Comparison of ENCODE assay signal across 28 mouse cellular contexts in the genomic region with DNA sequence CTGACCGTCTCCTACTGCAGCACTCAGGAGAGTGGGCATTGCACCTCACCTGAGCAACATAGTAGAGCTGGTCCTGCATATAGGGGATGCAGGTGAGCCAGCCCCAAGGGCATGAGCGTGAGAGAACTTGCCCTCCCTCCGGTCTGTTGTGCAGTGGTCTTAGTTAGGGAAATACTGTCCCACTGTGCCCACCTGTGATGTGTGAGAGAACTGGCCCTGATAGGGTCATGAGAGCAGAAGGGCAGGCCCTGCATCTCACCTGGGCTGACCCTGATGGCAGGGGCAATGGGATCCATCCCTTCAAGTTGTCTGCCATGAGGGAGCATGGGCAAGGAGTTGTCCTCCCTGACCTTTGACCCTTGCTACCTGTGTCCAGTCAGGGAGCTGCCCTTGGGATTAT.
DNase-seq lines count a peak whose midpoint lies in the region; ATAC-seq and TF ChIP-seq lines count a peak whose summit lies in the region.
"Had no signal": no experiment of that assay in that cellular context is flagged by ENCODE, and none has a peak within 500 bp of the region (broad histone marks: within the 10 kb centered on the region; RNA-seq: fewer than 3 reads in every experiment).

No protein-coding gene starts in this region.

- 86% methylated on average over 3 of the region's 3 CpGs for WGBS in heart, embryonic 11.5 days (ENCODE audit: insufficient replicate concordance)
- 74% methylated on average over 3 of the region's 3 CpGs for WGBS in lung, embryonic 15.5 days
- 92% methylated on average over 3 of the region's 3 CpGs for WGBS in lung, postnatal 0 days
- 83% methylated on average over 3 of the region's 3 CpGs for WGBS in embryonic facial prominence, embryonic 13.5 days

- H3K9me3 ChIP-seq in heart, embryonic 11.5 days (replicated peaks; ENCODE audit: control insufficient read depth, low read length): no peaks in the 10 kb centered on the region
- H3K9me3 ChIP-seq in lung, embryonic 15.5 days: no peaks in the 10 kb centered on the region
- H3K9me3 ChIP-seq in lung, postnatal 0 days (ENCODE audit: low read length): no peaks in the 10 kb centered on the region
- H3K9me3 ChIP-seq in embryonic facial prominence, embryonic 13.5 days: no peaks in the 10 kb centered on the region
- H3K9me3 ChIP-seq: embryonic facial prominence, embryonic 15.5 days; forebrain, embryonic 15.5 days; neural tube, embryonic 12.5 days had no signal

- H3K9ac ChIP-seq in heart, embryonic 11.5 days (ENCODE audit: low read depth, low read length): no peak overlapping the region
- no peak overlapping the region for H3K9ac ChIP-seq in lung, embryonic 15.5 days
- no peak overlapping the region for H3K9ac ChIP-seq in lung, postnatal 0 days (replicated peaks; ENCODE audit: low read depth)
- H3K9ac ChIP-seq in embryonic facial prominence, embryonic 13.5 days: no peak overlapping the region
- H3K9ac ChIP-seq: embryonic facial prominence, embryonic 15.5 days; forebrain, embryonic 15.5 days; liver, embryonic 14.5 days; neural tube, embryonic 12.5 days had no signal

- peak; percentile 22; the same call in 1 of the 2 replicates for ATAC-seq in heart, embryonic 11.5 days (replicated peaks; ENCODE audit: insufficient number of reproducible peaks, low FRiP score, low TSS enrichment)
- 0 out of 2 replicates have a peak, but pooled peaks have one; percentile 27 for ATAC-seq in lung, embryonic 15.5 days (ENCODE audit: borderline replicate concordance, extremely low read depth, low FRiP score, low TSS enrichment)
- no peak for ATAC-seq in lung, postnatal 0 days
- ATAC-seq in embryonic facial prominence, embryonic 13.5 days (ENCODE audit: insufficient number of reproducible peaks, insufficient read depth, low FRiP score, low TSS enrichment, low read depth): 0 out of 2 replicates have a peak, but pooled peaks have one; percentile 66
- ATAC-seq in monocyte, adult 5-6 weeks (replicated peaks; ENCODE audit: insufficient number of reproducible peaks, low FRiP score, low TSS enrichment, poor library complexity, severe bottlenecking): peak; percentile 22; the same call in 1 of the 2 replicates
- ATAC-seq in erythroblast, adult 5-6 weeks (replicated peaks; ENCODE audit: low FRiP score, poor library complexity, severe bottlenecking): no peak
- ATAC-seq: CD4-positive, CD25-positive, alpha-beta regulatory T cell, adult 4 months; forebrain, embryonic 15.5 days; intestine, embryonic 16.5 days; midbrain, embryonic 16.5 days had no signal

- H3K4me3 ChIP-seq in heart, embryonic 11.5 days (ENCODE audit: low read depth, low read length): no peak overlapping the region
- no peak overlapping the region for H3K4me3 ChIP-seq in lung, embryonic 15.5 days
- H3K4me3 ChIP-seq in lung, postnatal 0 days (ENCODE audit: low read depth, low read length): no peak overlapping the region
- no peak overlapping the region for H3K4me3 ChIP-seq in embryonic facial prominence, embryonic 13.5 days
- H3K4me3 ChIP-seq: embryonic facial prominence, embryonic 15.5 days; forebrain, embryonic 15.5 days; gastrocnemius, adult 2 months; myocyte; neural tube, embryonic 12.5 days had no signal

- no peak for DNase-seq in heart, postnatal 10 days
- DNase-seq in lung, postnatal 0 days (ENCODE audit: low spot score): no peak
- DNase-seq: adrenal gland, postnatal 25 days; cerebellum, adult 11-12 months; cerebellum, adult 9-11 months; embryo, embryonic 11 days; gastrocnemius, adult 2 months; gastrocnemius, postnatal 36 days; kidney, adult 8-10 months; kidney, postnatal 4 days; liver; lung, adult 2 months; right cerebral cortex, postnatal 4 days; thymus, postnatal 14 days had no signal

- no peaks in the 10 kb centered on the region for H3K27me3 ChIP-seq in heart, embryonic 11.5 days (ENCODE audit: control insufficient read depth, insufficient read depth, low read length)
- H3K27me3 ChIP-seq in lung, embryonic 15.5 days: no peaks in the 10 kb centered on the region
- H3K27me3 ChIP-seq in lung, postnatal 0 days (replicated peaks; ENCODE audit: insufficient read depth, low read length): no peaks in the 10 kb centered on the region
- H3K27me3 ChIP-seq in embryonic facial prominence, embryonic 13.5 days: no peaks in the 10 kb centered on the region
- H3K27me3 ChIP-seq: embryonic facial prominence, embryonic 15.5 days; forebrain, embryonic 15.5 days; neural tube, embryonic 12.5 days had no signal

- no peaks in the 10 kb centered on the region for H3K4me1 ChIP-seq in heart, embryonic 11.5 days (ENCODE audit: control insufficient read depth, insufficient read depth, low read length)
- no peaks in the 10 kb centered on the region for H3K4me1 ChIP-seq in lung, embryonic 15.5 days
- no peaks in the 10 kb centered on the region for H3K4me1 ChIP-seq in lung, postnatal 0 days (ENCODE audit: insufficient read depth, low read depth, low read length)
- H3K4me1 ChIP-seq in embryonic facial prominence, embryonic 13.5 days: no peaks in the 10 kb centered on the region
- H3K4me1 ChIP-seq: embryonic facial prominence, embryonic 15.5 days; forebrain, embryonic 15.5 days; neural tube, embryonic 12.5 days had no signal

- no peak for TF ChIP-seq EP300 in lung, postnatal 0 days (IDR thresholded peaks at IDR 0.05)

- no peaks in the 10 kb centered on the region for H3K36me3 ChIP-seq in heart, embryonic 11.5 days (ENCODE audit: control insufficient read depth, insufficient read depth, low read length)
- no peaks in the 10 kb centered on the region for H3K36me3 ChIP-seq in lung, embryonic 15.5 days
- H3K36me3 ChIP-seq in lung, postnatal 0 days (ENCODE audit: insufficient read depth, low read length): no peaks in the 10 kb centered on the region
- no peaks in the 10 kb centered on the region for H3K36me3 ChIP-seq in embryonic facial prominence, embryonic 13.5 days
- H3K36me3 ChIP-seq: embryonic facial prominence, embryonic 15.5 days; forebrain, embryonic 15.5 days; neural tube, embryonic 12.5 days had no signal

- no peak overlapping the region for H3K4me2 ChIP-seq in heart, embryonic 11.5 days
- no peak overlapping the region for H3K4me2 ChIP-seq in lung, embryonic 15.5 days
- H3K4me2 ChIP-seq in lung, postnatal 0 days (replicated peaks; ENCODE audit: low read depth, low read length): no peak overlapping the region
- H3K4me2 ChIP-seq in embryonic facial prominence, embryonic 13.5 days: no peak overlapping the region
- H3K4me2 ChIP-seq: embryonic facial prominence, embryonic 15.5 days; forebrain, embryonic 15.5 days; neural tube, embryonic 12.5 days had no signal

- no peak overlapping the region for H3K27ac ChIP-seq in heart, embryonic 11.5 days (ENCODE audit: low read depth, low read length)
- H3K27ac ChIP-seq in lung, embryonic 15.5 days: no peak overlapping the region
- H3K27ac ChIP-seq in lung, postnatal 0 days (ENCODE audit: low read length): no peak overlapping the region
- H3K27ac ChIP-seq in embryonic facial prominence, embryonic 13.5 days: no peak overlapping the region
- H3K27ac ChIP-seq: embryonic facial prominence, embryonic 15.5 days; forebrain, embryonic 15.5 days; gastrocnemius, adult 2 months; kidney, postnatal 0 days; liver, embryonic 14.5 days; neural tube, embryonic 12.5 days had no signal

- intact Hi-C loops in heart, postnatal 10 days (cut with DNase I): no loop called here

- no peak for TF ChIP-seq CTCF in lung, postnatal 0 days (IDR thresholded peaks at IDR 0.05)

Comparison
In these comparisons a context has a peak if more than half of its experiments do, and no peak if none do; other contexts are left out.
1. ATAC-seq: peak in heart, embryonic 11.5 days (single experiment), lung, embryonic 15.5 days (single experiment), embryonic facial prominence, embryonic 13.5 days (single experiment) and monocyte, adult 5-6 weeks (single experiment); none in lung, postnatal 0 days (single experiment) and erythroblast, adult 5-6 weeks (single experiment).